Mouse (Mus musculus): Measurements from ENCODE around the gene Edem3. TPM values are rescaled to one million over a fixed set of nuclear protein-coding genes. Genes with fewer than 3 reads are reported as not detected.
"Not testable (repeated sequence)": the region's sequence is repeated elsewhere in the genome, so short reads cannot be mapped to it uniquely, and the experiment has no call there.

Gene Edem3
- total and polyA plus RNA-seq, 2 experiments, result 4.1 to 18.5 TPM

DNA sequence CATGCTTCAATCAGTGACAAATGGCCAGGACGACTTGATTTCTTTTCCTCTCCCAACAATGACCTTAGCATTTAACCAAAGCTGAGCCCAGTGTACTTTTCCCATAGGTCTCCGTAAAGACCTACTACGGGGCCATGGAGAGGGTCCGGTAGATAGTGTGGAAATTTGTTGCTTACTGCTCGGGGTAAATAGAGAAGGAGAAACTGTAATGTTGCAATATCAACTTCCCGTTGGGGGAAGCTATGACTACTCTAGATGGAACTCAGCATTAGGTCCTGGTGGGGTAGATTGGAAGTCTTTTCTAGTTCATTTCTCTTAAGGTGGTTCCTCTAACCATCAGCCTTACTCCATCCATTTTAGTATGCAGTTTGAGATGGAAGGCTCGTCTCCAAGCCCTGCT lies 64.0 kb downstream of the Edem3 start:
- Histone ChIP-seq H3K79me2 (ENCODE audit: control insufficient read depth, insufficient read depth, low read length) (no peaks in the 10 kb centered on the region), H3K9ac (ENCODE audit: low read depth, low read length) (no peak overlapping the region), H3K36me3 (ENCODE audit: control insufficient read depth, insufficient read depth, low read length) (peaks cover 33% of the 10 kb centered on the region), H3K27ac (replicated peaks; ENCODE audit: insufficient read depth, low read depth, low read length) (no peak overlapping the region), H3K27me3 (ENCODE audit: control insufficient read depth, insufficient read depth, low read length) (no peaks in the 10 kb centered on the region), H3K4me3 (ENCODE audit: insufficient read depth, low read depth, low read length) (no peak overlapping the region), H3K4me1 (ENCODE audit: control insufficient read depth, insufficient read depth, low read length) (no peaks in the 10 kb centered on the region)
- TF ChIP-seq POLR2A (IDR thresholded peaks at IDR 0.05; ENCODE audit: extremely low read depth, insufficient read depth, low read length), result no peak
- DNase-seq (ENCODE audit: extremely low read depth, low read depth, low spot score), result peak; percentile 35
- 84% methylated on average over 7 of the region's 7 CpGs for WGBS

DNA sequence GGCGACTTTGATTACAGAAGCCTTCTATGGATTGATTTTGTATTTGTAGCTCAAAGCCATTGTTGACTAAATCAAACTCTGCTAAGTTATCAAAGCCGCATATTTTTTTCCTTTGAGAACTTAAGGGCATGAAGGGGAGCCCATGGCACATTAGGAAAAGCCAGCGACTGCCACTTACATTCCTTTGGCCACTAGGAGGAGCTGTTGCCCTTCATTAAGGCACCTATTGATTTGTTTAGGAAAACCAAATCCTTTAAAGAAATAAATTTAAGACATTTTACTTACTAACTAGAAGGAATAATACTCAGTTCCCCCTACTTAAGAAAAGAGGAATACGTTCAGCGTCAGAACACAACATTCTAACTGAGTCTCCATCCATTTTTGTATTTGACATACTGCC lies 65.3 kb downstream of the Edem3 start:
- Histone ChIP-seq H3K27ac (replicated peaks; ENCODE audit: insufficient read depth, low read depth, low read length) (no peak overlapping the region), H3K4me1 (ENCODE audit: control insufficient read depth, insufficient read depth, low read length) (no peaks in the 10 kb centered on the region), H3K4me3 (ENCODE audit: insufficient read depth, low read depth, low read length) (no peak overlapping the region), H3K79me2 (ENCODE audit: control insufficient read depth, insufficient read depth, low read length) (no peaks in the 10 kb centered on the region), H3K27me3 (ENCODE audit: control insufficient read depth, insufficient read depth, low read length) (no peaks in the 10 kb centered on the region), H3K9ac (ENCODE audit: low read depth, low read length) (no peak overlapping the region), H3K36me3 (ENCODE audit: control insufficient read depth, insufficient read depth, low read length) (peaks cover 29% of the 10 kb centered on the region)
- DNase-seq (ENCODE audit: extremely low read depth, low read depth, low spot score), result peak; percentile 56
- TF ChIP-seq CTCF (IDR thresholded peaks at IDR 0.05; ENCODE audit: low read depth, low read length) (peak; percentile 65), POLR2A (IDR thresholded peaks at IDR 0.05; ENCODE audit: extremely low read depth, insufficient read depth, low read length) (no peak)
- WGBS, result 39% methylated on average over 5 of the region's 5 CpGs

DNA sequence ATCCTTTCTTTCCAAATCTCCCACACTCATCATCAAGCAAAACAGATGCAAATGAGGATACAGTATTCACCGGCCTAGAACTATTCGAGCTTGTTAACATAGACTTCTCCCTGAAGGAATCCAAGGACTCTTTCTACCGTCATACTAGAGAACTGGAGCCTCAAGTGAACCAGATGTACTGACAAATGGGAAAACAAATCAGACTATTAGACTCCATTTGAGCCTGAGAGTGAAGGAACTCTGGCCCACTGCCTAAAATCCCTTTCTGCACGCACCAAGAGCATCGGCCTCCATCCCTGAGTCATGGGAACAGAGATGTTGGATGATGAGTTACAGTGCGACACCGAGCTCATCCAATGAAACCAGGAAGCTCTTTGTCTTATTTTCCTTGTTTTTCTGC lies 69.9 kb downstream of the Edem3 start:
- H3K27ac ChIP-seq (replicated peaks; ENCODE audit: insufficient read depth, low read depth, low read length), result no peak overlapping the region
- H3K79me2 ChIP-seq (ENCODE audit: control insufficient read depth, insufficient read depth, low read length), result no peaks in the 10 kb centered on the region
- no peaks in the 10 kb centered on the region for H3K27me3 ChIP-seq (ENCODE audit: control insufficient read depth, insufficient read depth, low read length)
- WGBS, result 80% methylated on average over 7 of the region's 7 CpGs
- DNase-seq (ENCODE audit: extremely low read depth, low read depth, low spot score), result no peak
- no peaks in the 10 kb centered on the region for H3K4me1 ChIP-seq (ENCODE audit: control insufficient read depth, insufficient read depth, low read length)
- TF ChIP-seq POLR2A (IDR thresholded peaks at IDR 0.05; ENCODE audit: extremely low read depth, insufficient read depth, low read length), result no peak
- no peak for TF ChIP-seq CTCF (IDR thresholded peaks at IDR 0.05; ENCODE audit: low read depth, low read length)
- H3K36me3 ChIP-seq (ENCODE audit: control insufficient read depth, insufficient read depth, low read length), result peaks cover 5% of the 10 kb centered on the region
- no peak overlapping the region for H3K9ac ChIP-seq (ENCODE audit: low read depth, low read length)
- H3K4me3 ChIP-seq (ENCODE audit: insufficient read depth, low read depth, low read length), result no peak overlapping the region

DNA sequence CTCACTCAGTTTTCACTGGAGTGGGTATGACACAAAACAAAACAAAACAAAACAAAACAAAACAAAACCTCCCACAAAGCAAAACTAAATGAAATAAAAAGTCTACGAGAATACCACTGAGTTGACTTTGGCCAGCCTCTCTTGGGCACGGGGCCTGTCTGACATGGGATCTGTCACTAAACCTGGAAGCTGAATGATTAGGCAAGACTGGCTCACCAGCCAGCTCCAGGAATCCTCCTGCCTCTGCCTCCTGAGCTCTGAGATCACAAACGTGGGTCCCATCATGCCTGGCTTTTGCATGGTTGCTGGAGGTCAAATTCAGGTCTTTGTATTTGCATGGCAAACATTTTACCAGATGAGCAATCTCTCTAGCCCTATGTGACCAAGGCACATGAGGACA lies 76.6 kb downstream of the Edem3 start:
- Histone ChIP-seq H3K79me2 (ENCODE audit: control insufficient read depth, insufficient read depth, low read length) (no peaks in the 10 kb centered on the region), H3K27me3 (ENCODE audit: control insufficient read depth, insufficient read depth, low read length) (no peaks in the 10 kb centered on the region), H3K4me3 (ENCODE audit: insufficient read depth, low read depth, low read length) (no peak overlapping the region), H3K27ac (replicated peaks; ENCODE audit: insufficient read depth, low read depth, low read length) (no peak overlapping the region), H3K9ac (ENCODE audit: low read depth, low read length) (no peak overlapping the region), H3K36me3 (ENCODE audit: control insufficient read depth, insufficient read depth, low read length) (no peaks in the 10 kb centered on the region), H3K4me1 (ENCODE audit: control insufficient read depth, insufficient read depth, low read length) (no peaks in the 10 kb centered on the region)
- TF ChIP-seq CTCF (IDR thresholded peaks at IDR 0.05; ENCODE audit: low read depth, low read length) (no peak), POLR2A (IDR thresholded peaks at IDR 0.05; ENCODE audit: extremely low read depth, insufficient read depth, low read length) (no peak)
- 74% methylated on average over 3 of the region's 3 CpGs for WGBS
- DNase-seq (ENCODE audit: extremely low read depth, low read depth, low spot score), result no peak

DNA sequence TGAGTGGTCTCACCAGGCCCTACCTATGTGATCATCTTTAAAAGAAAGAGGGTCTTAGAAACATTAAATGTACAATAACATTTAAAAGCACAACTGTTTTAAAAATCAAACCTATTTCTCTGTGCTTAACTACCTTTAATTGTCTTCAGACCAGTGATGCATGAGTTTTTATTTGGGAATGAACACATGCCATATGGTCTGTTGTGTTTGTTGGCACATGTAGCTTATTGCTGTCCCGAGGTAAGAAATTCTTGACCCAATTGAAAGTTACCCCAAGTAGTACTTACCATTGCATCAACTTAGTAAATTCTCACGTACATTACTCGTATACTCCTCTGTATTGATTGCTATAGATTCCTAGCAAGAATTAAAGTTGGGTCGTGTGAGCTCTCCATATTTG lies 80.1 kb downstream of the Edem3 start:
- no peaks in the 10 kb centered on the region for H3K79me2 ChIP-seq (ENCODE audit: control insufficient read depth, insufficient read depth, low read length)
- no peaks in the 10 kb centered on the region for H3K4me1 ChIP-seq (ENCODE audit: control insufficient read depth, insufficient read depth, low read length)
- H3K27ac ChIP-seq (replicated peaks; ENCODE audit: insufficient read depth, low read depth, low read length), result no peak overlapping the region
- H3K9ac ChIP-seq (ENCODE audit: low read depth, low read length), result no peak overlapping the region
- WGBS, result 92% methylated on average over 4 of the region's 4 CpGs
- H3K4me3 ChIP-seq (ENCODE audit: insufficient read depth, low read depth, low read length), result no peak overlapping the region
- H3K36me3 ChIP-seq (ENCODE audit: control insufficient read depth, insufficient read depth, low read length), result no peaks in the 10 kb centered on the region
- TF ChIP-seq CTCF (IDR thresholded peaks at IDR 0.05; ENCODE audit: low read depth, low read length) (no peak), POLR2A (IDR thresholded peaks at IDR 0.05; ENCODE audit: extremely low read depth, insufficient read depth, low read length) (no peak)
- H3K27me3 ChIP-seq (ENCODE audit: control insufficient read depth, insufficient read depth, low read length), result no peaks in the 10 kb centered on the region
- no peak for DNase-seq (ENCODE audit: extremely low read depth, low read depth, low spot score)

DNA sequence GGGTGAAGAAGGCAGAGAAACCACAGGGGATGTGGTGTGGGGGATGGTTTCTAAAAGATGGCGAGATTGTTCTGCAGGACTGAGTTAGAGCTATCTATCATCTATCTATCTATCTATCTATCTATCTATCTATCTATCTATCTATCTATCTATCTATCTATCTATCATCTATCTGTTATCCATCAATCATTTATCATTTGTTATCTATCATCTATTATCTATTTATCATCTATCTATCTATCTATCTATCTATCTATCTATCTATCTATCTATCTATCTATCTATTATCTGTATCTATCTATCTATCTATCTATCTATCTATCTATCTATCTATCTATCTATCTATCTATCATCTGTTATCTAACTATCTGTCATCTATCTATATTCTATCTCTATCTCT lies 85.2 kb downstream of the Edem3 start:
- not testable (repeated sequence) for H3K4me1 ChIP-seq (ENCODE audit: control insufficient read depth, insufficient read depth, low read length); H3K36me3 ChIP-seq (ENCODE audit: control insufficient read depth, insufficient read depth, low read length); H3K27ac ChIP-seq (replicated peaks; ENCODE audit: insufficient read depth, low read depth, low read length); H3K9ac ChIP-seq (ENCODE audit: low read depth, low read length); H3K79me2 ChIP-seq (ENCODE audit: control insufficient read depth, insufficient read depth, low read length); H3K4me3 ChIP-seq (ENCODE audit: insufficient read depth, low read depth, low read length); H3K27me3 ChIP-seq (ENCODE audit: control insufficient read depth, insufficient read depth, low read length); DNase-seq (ENCODE audit: extremely low read depth, low read depth, low spot score)
- 91% methylated on average over 1 of the region's 1 CpGs for WGBS
